Mouse (Mus musculus): ENCODE results near the gene Gm11634.

- no peak for TF ChIP-seq CTCF (IDR thresholded peaks at IDR 0.05; ENCODE audit: low read depth)
- no peak for TF ChIP-seq EP300 (optimal IDR thresholded peaks at IDR 0.05)
Measured at GRCm38 (mm10) chr11:101556954-101557353, 42.1 kb downstream of the Gm11634 start.

Data from stomach, postnatal 0 days (tissue).